Mouse (Mus musculus) neutrophil, adult 5-6 weeks (primary cell): ENCODE data around the gene Acaa1a. TPM values are rescaled to one million over a fixed set of nuclear protein-coding genes. Genes with fewer than 3 reads are reported as not detected.

Experiments
- ATAC-seq: fragments of 151-379, 151-347 bp; 2 replicates; pipeline ENCODE4 v1.8.0; 2017; ENCODE audit warnings: mild to moderate bottlenecking, moderate TSS enrichment; ENCODE audit not compliant: insufficient number of reproducible peaks, poor library complexity, low FRiP score, severe bottlenecking; ENCODE audit errors: extremely low read depth
- total RNA-seq: library from RNA; stranded (forward); fragments of 200-1000 nt; gene quantifications from 2 replicates; pipeline ENCODE4 v1.2.3, GENCODE M21; 2017

The Acaa1a gene
- total RNA-seq, 1 experiment from 2014 or later = 68.1 TPM

- no peak for ATAC-seq
Observed at GRCm38 (mm10) chr9:119371251-119371650, 31.8 kb downstream of the Acaa1a start.

- no peak for ATAC-seq
Observed at GRCm38 (mm10) chr9:119375008-119375407, 35.5 kb downstream of the Acaa1a start.

GRCm38 (mm10) chr9:119375556-119375955, 36.1 kb downstream of the Acaa1a start:
- no peak for ATAC-seq

GRCm38 (mm10) chr9:119378231-119378630, 38.8 kb downstream of the Acaa1a start:
- no peak for ATAC-seq

DNA sequence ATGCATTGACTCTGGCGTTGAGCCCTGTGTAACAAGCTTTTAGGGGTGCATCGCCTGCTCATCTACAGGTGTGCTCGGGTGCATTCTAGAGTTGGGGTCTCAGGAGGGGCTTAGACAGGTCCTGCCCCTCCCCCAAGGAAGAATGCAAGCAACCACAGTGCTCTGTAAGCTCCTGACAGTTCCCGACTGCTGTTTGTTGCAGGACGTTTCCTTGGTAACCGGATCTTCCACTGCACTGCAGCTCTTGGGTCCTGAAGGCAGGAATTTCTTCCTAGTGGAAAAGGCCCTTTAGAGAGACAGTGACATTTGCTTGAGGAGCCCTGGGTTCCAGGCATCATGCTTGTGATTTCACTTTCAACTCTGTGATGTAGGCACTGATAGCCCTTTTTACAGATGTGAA, 43.1 kb downstream of the Acaa1a start:
- no peak for ATAC-seq

- no peak for ATAC-seq
Observed at GRCm38 (mm10) chr9:119388956-119389355, 49.5 kb downstream of the Acaa1a start.

DNA sequence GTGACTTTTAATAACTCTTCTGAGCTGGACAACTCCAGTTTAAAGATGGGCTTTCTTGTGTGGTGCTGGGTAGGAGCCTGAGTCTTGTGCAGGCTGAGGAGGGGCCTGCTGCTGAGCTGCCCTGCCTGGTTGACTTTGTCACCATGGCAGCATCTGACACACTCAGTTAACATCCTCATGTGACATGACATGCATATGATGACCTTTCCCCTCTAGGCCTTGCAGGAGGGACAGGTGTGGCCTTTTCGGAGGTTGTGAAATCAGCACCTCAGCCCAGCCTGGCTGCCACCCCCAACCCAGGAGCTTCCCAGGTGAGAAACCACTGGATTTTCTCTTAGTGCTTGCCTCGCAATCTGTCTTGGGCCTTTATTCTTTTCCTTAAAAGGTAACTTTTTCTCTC, 50.7 kb downstream of the Acaa1a start:
- ATAC-seq = no peak

DNA sequence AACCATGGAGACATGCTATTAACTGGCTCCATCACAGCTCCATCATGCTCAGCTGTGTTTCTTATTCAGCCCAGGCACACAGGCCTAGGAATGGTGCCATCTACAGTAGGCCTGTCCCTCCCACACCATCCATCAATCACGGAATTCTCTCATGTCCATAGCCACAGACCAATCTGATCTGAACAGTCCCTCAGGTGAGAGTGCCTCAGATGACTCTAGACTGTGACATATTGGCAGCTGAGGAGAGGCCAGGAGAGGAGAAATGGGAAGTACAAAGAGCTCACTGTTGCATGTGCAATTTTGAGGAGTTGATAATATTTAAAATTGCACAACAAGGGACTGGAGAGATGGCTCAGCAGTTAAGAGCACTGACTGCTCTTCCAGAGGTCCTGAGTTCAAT, 55.3 kb downstream of the Acaa1a start:
- ATAC-seq = no peak

Other genes starting within 250 kb of the Acaa1a start
- gene Plcd1, start 246.2 kb upstream of the Acaa1a start, total RNA-seq = 0.23 TPM in 1 of 2 replicates, not detected in the other
- not detected in 2 replicates for gene Dlec1, start 237.2 kb upstream of the Acaa1a start, total RNA-seq
- gene Acaa1b, start 182.6 kb upstream of the Acaa1a start, total RNA-seq = 0.25 TPM in 1 of 2 replicates, not detected in the other
- gene Gm47289, start 180.5 kb upstream of the Acaa1a start, total RNA-seq = not detected in 2 replicates
- not detected in 2 replicates for gene Slc22a13, start 130.6 kb upstream of the Acaa1a start, total RNA-seq
- 48.7 and 49.3 TPM in 2 replicates for gene Oxsr1, start 17.2 kb upstream of the Acaa1a start, total RNA-seq
- 150 and 157 TPM in 2 replicates for gene Myd88, start 1.7 kb downstream of the Acaa1a start, total RNA-seq
- 0.12 and 0.61 TPM in 2 replicates for gene Xylb, start 17.7 kb downstream of the Acaa1a start, total RNA-seq
- not detected in 2 replicates for gene Slc22a14, start 25.9 kb downstream of the Acaa1a start, total RNA-seq
- not detected in 2 replicates for gene Acvr2b, start 62.4 kb downstream of the Acaa1a start, total RNA-seq
- gene Exog, start 105.3 kb downstream of the Acaa1a start, total RNA-seq = 3.3 and 3.9 TPM in 2 replicates
- not detected in 2 replicates for gene Scn5a, start 239.3 kb downstream of the Acaa1a start, total RNA-seq